Comparison of ENCODE assay signal across 8 mouse cellular contexts in the genomic region with DNA sequence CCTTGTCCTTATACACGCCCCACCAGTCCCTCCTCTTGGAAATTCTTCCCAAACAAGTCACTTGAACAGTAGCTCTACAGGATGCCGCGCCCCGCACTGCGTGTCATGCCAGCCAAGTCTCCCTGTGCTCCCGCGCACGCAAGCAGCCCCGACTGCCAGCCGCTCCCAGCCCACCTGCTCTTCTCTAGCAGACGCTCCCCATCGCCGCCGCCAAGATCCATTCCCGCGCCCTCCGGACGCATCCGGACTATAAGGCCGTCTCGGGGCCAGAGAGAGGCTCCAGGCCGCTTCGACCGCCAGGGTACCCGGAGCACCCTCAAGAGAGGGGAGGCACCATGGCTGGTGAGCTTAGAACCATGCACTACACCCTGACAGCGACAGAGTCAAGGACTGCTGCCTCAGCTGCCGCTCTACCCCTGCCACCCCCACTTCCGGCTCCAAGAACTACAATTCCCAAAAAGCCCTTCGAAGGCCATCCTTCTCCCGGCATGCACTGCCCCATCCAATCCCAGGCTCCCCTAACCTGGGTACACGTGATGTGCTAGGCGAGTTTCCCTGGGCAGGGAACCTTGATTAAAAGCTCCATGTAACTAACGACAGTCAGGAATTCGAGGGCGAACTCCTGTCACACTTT. TPM values are rescaled to one million over a fixed set of nuclear protein-coding genes. Genes with fewer than 3 reads are reported as not detected.
DNase-seq lines count a peak whose midpoint lies in the region; ATAC-seq and TF ChIP-seq lines count a peak whose summit lies in the region.

No protein-coding gene starts in this region.

- under 1% methylated on average over 27 of the region's 35 CpGs for WGBS in embryonic facial prominence, embryonic 14.5 days
- WGBS in heart, adult 2 months, result under 1% methylated on average over 35 of the region's 35 CpGs
- WGBS in limb, embryonic 13.5 days, result under 1% methylated on average over 35 of the region's 35 CpGs
- WGBS in midbrain, embryonic 16.5 days, result under 1% methylated on average over 35 of the region's 35 CpGs

- H3K4me3 ChIP-seq in embryonic facial prominence, embryonic 14.5 days (ENCODE audit: low read depth, low read length), result peak overlapping the region; percentile 83
- H3K4me3 ChIP-seq in heart, adult 2 months, result peak overlapping the region; percentile 93
- peak overlapping the region; percentile 87 for H3K4me3 ChIP-seq in limb, embryonic 13.5 days
- peak overlapping the region; percentile 92 for H3K4me3 ChIP-seq in midbrain, embryonic 16.5 days (ENCODE audit: low read depth, low read length)

- H3K4me2 ChIP-seq in embryonic facial prominence, embryonic 14.5 days (ENCODE audit: low read depth, low read length), result peak overlapping the region; percentile 75
- peak overlapping the region; percentile 85 for H3K4me2 ChIP-seq in limb, embryonic 13.5 days (replicated peaks)
- H3K4me2 ChIP-seq in midbrain, embryonic 16.5 days (ENCODE audit: low read length), result peak overlapping the region; percentile 76

- intact Hi-C loops in heart, adult 2 months (cut with DNase I), result loop anchor here (1.0 kb wide), 1 partner anchor 9 kb away; the partner anchor contains the start of genes Fyttd1 and Rubcn

- no peaks in the 10 kb centered on the region for H3K27me3 ChIP-seq in embryonic facial prominence, embryonic 14.5 days (replicated peaks; ENCODE audit: control insufficient read depth, insufficient read depth, low read length)
- no peaks in the 10 kb centered on the region for H3K27me3 ChIP-seq in heart, adult 2 months (ENCODE audit: control insufficient read depth, insufficient read depth, low read length)
- H3K27me3 ChIP-seq in limb, embryonic 13.5 days, result no peaks in the 10 kb centered on the region
- H3K27me3 ChIP-seq in midbrain, embryonic 16.5 days (ENCODE audit: control insufficient read depth, insufficient read depth, low read depth, low read length), result no peaks in the 10 kb centered on the region

- H3K9ac ChIP-seq in embryonic facial prominence, embryonic 14.5 days (ENCODE audit: low read depth, low read length), result peak overlapping the region; percentile 78
- H3K9ac ChIP-seq in heart, adult 2 months (ENCODE audit: low read depth, low read length), result peak overlapping the region; percentile 97
- peak overlapping the region; percentile 86 for H3K9ac ChIP-seq in limb, embryonic 13.5 days
- H3K9ac ChIP-seq in midbrain, embryonic 16.5 days (ENCODE audit: low read depth, low read length), result peak overlapping the region; percentile 90

- no peaks in the 10 kb centered on the region for H3K36me3 ChIP-seq in embryonic facial prominence, embryonic 14.5 days (ENCODE audit: control insufficient read depth, insufficient read depth, low read length)
- H3K36me3 ChIP-seq in heart, adult 2 months (ENCODE audit: control insufficient read depth, insufficient read depth, low read length), result peaks cover 8% of the 10 kb centered on the region
- H3K36me3 ChIP-seq in limb, embryonic 13.5 days, result no peaks in the 10 kb centered on the region; the same call in 1 of the 2 replicates
- H3K36me3 ChIP-seq in midbrain, embryonic 16.5 days (ENCODE audit: control insufficient read depth, insufficient read depth, low read length), result no peaks in the 10 kb centered on the region; the same call in 1 of the 2 replicates

- peak; percentile 99 for ATAC-seq in embryonic facial prominence, embryonic 14.5 days (ENCODE audit: low read depth)
- peak; percentile 99 for ATAC-seq in limb, embryonic 13.5 days (ENCODE audit: low FRiP score, low read depth)
- peak; percentile 100 for ATAC-seq in midbrain, embryonic 16.5 days

- H3K4me1 ChIP-seq in embryonic facial prominence, embryonic 14.5 days (ENCODE audit: control insufficient read depth, insufficient read depth, low read length), result peaks cover 13% of the 10 kb centered on the region
- peaks cover 8% of the 10 kb centered on the region for H3K4me1 ChIP-seq in heart, adult 2 months (ENCODE audit: control insufficient read depth, insufficient read depth, low read length)
- H3K4me1 ChIP-seq in limb, embryonic 13.5 days, result peaks cover 16% of the 10 kb centered on the region
- H3K4me1 ChIP-seq in midbrain, embryonic 16.5 days (ENCODE audit: control insufficient read depth, insufficient read depth, low read length), result peaks cover 18% of the 10 kb centered on the region

- TF ChIP-seq EP300 in heart, adult 2 months (IDR thresholded peaks at IDR 0.05; ENCODE audit: insufficient read depth, low read depth, low read length), result peak; percentile 57; the same call in 1 of the 2 replicates

- H3K9me3 ChIP-seq in embryonic facial prominence, embryonic 14.5 days (ENCODE audit: control insufficient read depth, low read length), result no peaks in the 10 kb centered on the region
- H3K9me3 ChIP-seq in limb, embryonic 13.5 days, result no peaks in the 10 kb centered on the region
- no peaks in the 10 kb centered on the region for H3K9me3 ChIP-seq in midbrain, embryonic 16.5 days (replicated peaks; ENCODE audit: control insufficient read depth, low read length, poor library complexity, severe bottlenecking)

- H3K79me2 ChIP-seq in heart, adult 2 months (replicated peaks; ENCODE audit: control insufficient read depth, insufficient read depth, low read length), result peaks cover 7% of the 10 kb centered on the region

- TF ChIP-seq POLR2A in heart, adult 2 months (IDR thresholded peaks at IDR 0.05; ENCODE audit: insufficient read depth, low read depth, low read length), result peak; percentile 86

- TF ChIP-seq CTCF in heart, adult 2 months (IDR thresholded peaks at IDR 0.05), result peak; percentile 15; the same call in 1 of the 2 replicates

- DNase-seq in 3T3-L1 (ENCODE audit: low read depth, low spot score), result peak; percentile 97
- DNase-seq in adrenal gland, postnatal 4 days (ENCODE audit: low spot score in 2 of 2), result peak; percentile 60 to 80
- DNase-seq in embryonic facial prominence, embryonic 14.5 days (ENCODE audit: low spot score), result peak; percentile 97
- DNase-seq in heart, adult 2 months, result peak; percentile 89 to 93
- DNase-seq in kidney, adult 8-10 months, result peak; percentile 92 to 94
- peak; percentile 69 to 86 for DNase-seq in spleen, postnatal 10 days (ENCODE audit: low spot score in 2 of 2)

- H3K27ac ChIP-seq in embryonic facial prominence, embryonic 14.5 days (replicated peaks; ENCODE audit: low read depth, low read length), result peak overlapping the region; percentile 41; the same call in 1 of the 2 replicates
- H3K27ac ChIP-seq in heart, adult 2 months, result peak overlapping the region; percentile 92
- peak overlapping the region; percentile 44; the same call in 1 of the 2 replicates for H3K27ac ChIP-seq in limb, embryonic 13.5 days
- H3K27ac ChIP-seq in midbrain, embryonic 16.5 days (ENCODE audit: low read length), result peak overlapping the region; percentile 95

RNA-seq across cellular contexts. Expression of gene Fyttd1, which starts 9.3 kb away (rescaled TPM):
- total RNA-seq in adrenal gland, postnatal 4 days (2021), result 100 to 1,000 TPM; 115 to 125 TPM
- 136 and 141 TPM in 2 replicates for polyA plus RNA-seq in embryonic facial prominence, embryonic 14.5 days (2014; fragmentation: Nextera tagmentation; extraction: Ambion mirVana)
- total RNA-seq in heart, adult 2 months (2021), result 100 to 1,000 TPM; 101 to 108 TPM
- polyA plus RNA-seq in heart, adult 2 months (2012; rRNA removed), result 13.4 and 22.5 TPM in 2 replicates
- polyA plus RNA-seq in limb, embryonic 13.5 days (2015; fragmentation: Nextera tagmentation; extraction: Ambion mirVana), result 111 and 112 TPM in 2 replicates
- polyA plus RNA-seq in midbrain, embryonic 16.5 days (2015; fragmentation: Nextera tagmentation; extraction: Ambion mirVana), result 119 and 125 TPM in 2 replicates

RNA-seq across cellular contexts. Expression of gene Rubcn, which starts 9.5 kb away (rescaled TPM):
- total RNA-seq in adrenal gland, postnatal 4 days (2021), result 10 to 100 TPM; 32.8 to 34.7 TPM
- 19.6 and 20.3 TPM in 2 replicates for polyA plus RNA-seq in embryonic facial prominence, embryonic 14.5 days (2014; fragmentation: Nextera tagmentation; extraction: Ambion mirVana)
- 10 to 100 TPM; 27.6 to 30.0 TPM for total RNA-seq in heart, adult 2 months (2021)
- polyA plus RNA-seq in heart, adult 2 months (2012; rRNA removed), result 44.1 and 59.3 TPM in 2 replicates
- polyA plus RNA-seq in limb, embryonic 13.5 days (2015; fragmentation: Nextera tagmentation; extraction: Ambion mirVana), result 16.8 and 18.9 TPM in 2 replicates
- polyA plus RNA-seq in midbrain, embryonic 16.5 days (2015; fragmentation: Nextera tagmentation; extraction: Ambion mirVana), result 39.8 and 41.3 TPM in 2 replicates

RNA-seq across cellular contexts. Expression of gene Lrch3, which starts 45.9 kb away (rescaled TPM):
- 10 to 100 TPM; 43.1 to 44.1 TPM for total RNA-seq in adrenal gland, postnatal 4 days (2021)
- polyA plus RNA-seq in embryonic facial prominence, embryonic 14.5 days (2014; fragmentation: Nextera tagmentation; extraction: Ambion mirVana), result 23.5 and 25.3 TPM in 2 replicates
- total RNA-seq in heart, adult 2 months (2021), result 10 to 100 TPM; 20.3 to 22.6 TPM
- polyA plus RNA-seq in heart, adult 2 months (2012; rRNA removed), result 13.8 and 25.5 TPM in 2 replicates
- 31.2 and 36.7 TPM in 2 replicates for polyA plus RNA-seq in limb, embryonic 13.5 days (2015; fragmentation: Nextera tagmentation; extraction: Ambion mirVana)
- 39.5 and 47.1 TPM in 2 replicates for polyA plus RNA-seq in midbrain, embryonic 16.5 days (2015; fragmentation: Nextera tagmentation; extraction: Ambion mirVana)

RNA-seq across cellular contexts. Expression of gene Smbd1, which starts 57.8 kb away (rescaled TPM):
- not detected for total RNA-seq in adrenal gland, postnatal 4 days (2021)
- not detected in 2 replicates for polyA plus RNA-seq in embryonic facial prominence, embryonic 14.5 days (2014; fragmentation: Nextera tagmentation; extraction: Ambion mirVana)
- not detected for total RNA-seq in heart, adult 2 months (2021)
- polyA plus RNA-seq in heart, adult 2 months (2012; rRNA removed), result not detected in 2 replicates
- not detected in 2 replicates for polyA plus RNA-seq in limb, embryonic 13.5 days (2015; fragmentation: Nextera tagmentation; extraction: Ambion mirVana)
- polyA plus RNA-seq in midbrain, embryonic 16.5 days (2015; fragmentation: Nextera tagmentation; extraction: Ambion mirVana), result not detected in 2 replicates

Comparison
In these comparisons a context has a peak if more than half of its experiments do, and no peak if none do; other contexts are left out.
1. Peak in every context shown above with its lines: DNase-seq, ATAC-seq, H3K4me3 ChIP-seq and H3K27ac ChIP-seq.
2. H3K27ac ChIP-seq: peak in every context shown above with its lines; median percentile 95 in midbrain, embryonic 16.5 days; 92 in heart, adult 2 months; 44 in limb, embryonic 13.5 days; 41 in embryonic facial prominence, embryonic 14.5 days.